Mouse (Mus musculus) midbrain, embryonic 15.5 days (tissue): ENCODE data around the gene Wars2. TPM values are rescaled to one million over a fixed set of nuclear protein-coding genes. Genes with fewer than 3 reads are reported as not detected.

Source experiments
- ATAC-seq: fragments of 200-750 bp; cut with Nextera tagmentation; replicated peaks from 2 replicates; pipeline ENCODE4 v1.8.0; 2017; ENCODE audit warnings: moderate TSS enrichment
- H3K27ac ChIP-seq: fragments of 300-500 bp; sonication (generic); 2 replicates; pipeline ENCODE4 v1.5.1; 2015; ENCODE audit warnings: mild to moderate bottlenecking, inconsistent platforms
- H3K27me3 ChIP-seq: fragments of 300-500 bp; sonication (generic); replicated peaks from 2 replicates; pipeline ENCODE4 v1.6.1; 2015; ENCODE audit warnings: inconsistent platforms
- H3K36me3 ChIP-seq: fragments of 300-500 bp; sonication (generic); replicated peaks from 2 replicates; pipeline ENCODE4 v1.6.1; 2015; ENCODE audit warnings: inconsistent platforms
- H3K4me1 ChIP-seq: fragments of 300-500 bp; sonication (generic); 2 replicates; pipeline ENCODE4 v1.6.1; 2015; ENCODE audit warnings: inconsistent platforms
- H3K4me2 ChIP-seq: fragments of 300-500 bp; sonication (generic); 2 replicates; pipeline ENCODE4 v1.6.1; 2015; ENCODE audit warnings: inconsistent platforms, mild to moderate bottlenecking, moderate library complexity
- H3K4me3 ChIP-seq: fragments of 300-500 bp; sonication (generic); 2 replicates; pipeline ENCODE4 v1.5.1; 2015; ENCODE audit warnings: mild to moderate bottlenecking, inconsistent platforms
- H3K9ac ChIP-seq: fragments of 300-500 bp; sonication (generic); 2 replicates; pipeline ENCODE4 v1.6.1; 2015; ENCODE audit warnings: mild to moderate bottlenecking, inconsistent platforms
- H3K9me3 ChIP-seq: fragments of 300-500 bp; sonication (generic); 2 replicates; pipeline ENCODE4 v1.6.1; 2016; ENCODE audit warnings: inconsistent platforms
- WGBS: fragments of 180-500 bp; shearing (Covaris S2); methylation state at CpG from one replicate; pipeline ENCODE4 v1.1.7; 2015; ENCODE audit warnings: mixed read lengths; 5-methylcytosine and 5-hydroxymethylcytosine counted together
- microRNA-seq: library from miRNA; unstranded; fragments of <30 nt; microRNA quantifications from one replicate; pipeline ENCODE4, GENCODE M21; 2016
- polyA plus RNA-seq: library from polyadenylated mRNA; unstranded; fragments of >200 nt; fragmentation: Nextera tagmentation; extraction: Ambion mirVana; gene quantifications from 2 replicates; pipeline ENCODE4 v1.2.1, GENCODE M21; 2015

Gene Wars2
- polyA plus RNA-seq, 1 experiment from 2014 or later: 5.6 TPM

DNA sequence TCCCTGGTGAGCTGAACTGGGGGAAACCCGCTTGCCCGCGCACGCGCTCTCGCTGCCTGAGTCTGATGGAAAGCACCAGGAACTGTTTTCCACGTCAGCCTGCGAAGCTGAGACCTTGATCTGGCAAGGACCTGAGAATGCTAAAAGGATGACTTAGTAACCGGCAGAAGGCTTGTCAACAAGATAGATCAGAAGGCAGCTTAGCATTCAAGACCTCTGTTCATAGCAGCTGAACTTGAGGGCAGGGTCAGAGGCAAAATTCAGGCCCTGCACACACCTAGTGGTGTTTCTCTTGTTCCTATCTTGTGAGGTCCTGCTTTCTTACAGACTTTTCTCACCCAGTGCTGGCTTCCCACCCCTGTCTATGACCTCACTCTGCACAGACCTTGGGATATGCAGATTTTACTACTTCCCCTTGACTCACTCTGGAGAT is 122.6 kb downstream of the Wars2 start:
- H3K4me2 ChIP-seq: no peak overlapping the region

DNA sequence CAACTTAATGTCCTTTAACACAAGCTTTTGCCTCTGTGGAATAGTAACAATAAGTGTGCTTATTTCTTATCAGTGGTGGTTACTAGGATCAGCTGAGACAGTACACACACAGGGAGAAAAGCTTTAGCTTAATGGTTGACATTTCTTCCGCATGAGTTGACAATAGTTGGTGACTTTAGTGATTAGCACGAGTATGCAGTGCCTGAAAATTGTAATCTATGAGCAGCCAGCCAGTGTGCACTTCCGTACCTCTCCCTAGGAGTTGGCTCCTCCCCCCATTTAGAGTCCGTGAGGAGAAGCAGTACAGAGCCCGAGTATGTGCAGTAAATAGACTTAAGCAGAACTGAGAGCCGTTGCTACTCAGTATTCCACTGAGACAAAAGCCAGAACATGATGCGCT is 123.8 kb downstream of the Wars2 start:
- H3K9me3 ChIP-seq: no peaks in the 10 kb centered on the region
- no peak overlapping the region for H3K4me2 ChIP-seq
- no peak for ATAC-seq
- no peaks in the 10 kb centered on the region for H3K36me3 ChIP-seq
- no peaks in the 10 kb centered on the region for H3K4me1 ChIP-seq
- no peak overlapping the region for H3K4me3 ChIP-seq
- H3K27ac ChIP-seq: no peak overlapping the region
- WGBS: 25% methylated on average over 7 of the region's 7 CpGs
- H3K27me3 ChIP-seq: peaks cover 69% of the 10 kb centered on the region
- H3K9ac ChIP-seq: no peak overlapping the region

More for the DNA sequence above, 122.6 kb downstream of the Wars2 start:
- Histone ChIP-seq H3K4me3 (no peak overlapping the region), H3K4me1 (no peaks in the 10 kb centered on the region), H3K9ac (no peak overlapping the region), H3K36me3 (no peaks in the 10 kb centered on the region), H3K9me3 (no peaks in the 10 kb centered on the region), H3K27me3 (peaks cover 81% of the 10 kb centered on the region), H3K27ac (no peak overlapping the region)
- ATAC-seq: no peak
- 16% methylated on average over 9 of the region's 9 CpGs for WGBS

DNA sequence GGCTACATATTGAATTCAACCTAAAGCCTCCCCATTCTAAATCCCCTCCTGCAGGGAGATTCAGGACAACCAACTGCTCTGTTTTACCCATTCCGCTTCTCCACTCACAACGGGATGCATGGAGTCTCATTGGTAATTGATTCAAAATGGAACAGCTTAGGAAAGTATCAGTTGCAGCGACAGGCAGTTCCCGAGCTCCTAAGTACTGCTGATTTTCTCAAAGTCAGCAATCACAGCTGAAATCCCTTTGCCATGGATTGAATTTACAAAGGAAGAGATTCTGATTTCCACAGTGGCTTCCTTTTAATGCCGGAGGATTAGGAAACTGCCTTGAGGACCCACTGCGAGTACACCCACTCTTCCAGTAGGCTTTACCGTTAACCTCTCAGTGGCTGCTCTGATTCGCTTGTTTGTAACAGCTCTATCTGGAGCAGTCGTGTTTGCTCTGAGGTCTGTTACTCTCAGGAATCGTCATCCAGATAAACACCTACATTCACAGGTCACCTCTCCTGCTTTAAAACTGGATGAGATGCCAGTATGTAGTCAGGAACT is 126.0 kb downstream of the Wars2 start:
- no peak overlapping the region for H3K4me2 ChIP-seq
- no peaks in the 10 kb centered on the region for H3K9me3 ChIP-seq
- no peaks in the 10 kb centered on the region for H3K4me1 ChIP-seq
- ATAC-seq: no peak
- H3K27me3 ChIP-seq: peaks cover 54% of the 10 kb centered on the region
- H3K36me3 ChIP-seq: no peaks in the 10 kb centered on the region
- H3K27ac ChIP-seq: no peak overlapping the region
- H3K9ac ChIP-seq: no peak overlapping the region
- WGBS: 29% methylated on average over 10 of the region's 10 CpGs
- no peak overlapping the region for H3K4me3 ChIP-seq

DNA sequence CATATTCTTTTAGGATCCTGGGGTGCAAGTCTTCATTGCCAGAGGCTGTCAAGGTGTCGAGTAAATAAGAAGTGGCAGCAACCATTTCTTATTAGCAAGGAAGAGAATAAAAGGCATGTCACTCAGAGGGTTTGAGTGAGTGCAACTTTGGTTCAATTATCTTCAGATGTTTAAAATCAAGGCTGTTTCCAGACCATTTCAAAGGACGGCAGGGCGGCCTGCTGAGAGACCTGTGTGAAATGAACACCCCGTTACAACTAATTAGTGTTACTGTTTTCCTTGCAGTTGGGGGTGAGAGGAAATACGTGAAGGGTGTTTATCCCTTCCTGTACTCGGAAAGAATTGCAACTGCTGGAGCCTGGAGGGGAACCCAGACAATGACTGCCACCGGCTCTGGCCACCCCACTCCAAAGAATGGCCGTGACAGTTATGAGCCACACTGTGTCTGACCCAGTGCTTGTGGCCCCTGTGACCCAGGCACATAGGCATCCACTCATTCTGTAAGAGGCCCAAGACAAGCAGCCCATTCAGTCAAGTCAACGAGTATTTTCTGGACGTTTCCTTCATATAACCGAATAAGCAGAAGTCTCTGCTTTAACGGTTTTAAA is 137.2 kb downstream of the Wars2 start:
- no peak; the same call in 1 of the 2 replicates for ATAC-seq
- no peak overlapping the region for H3K4me2 ChIP-seq
- H3K27me3 ChIP-seq: no peaks in the 10 kb centered on the region
- WGBS: 42% methylated on average over 12 of the region's 12 CpGs
- no peaks in the 10 kb centered on the region for H3K4me1 ChIP-seq
- no peak overlapping the region for H3K9ac ChIP-seq
- H3K4me3 ChIP-seq: no peak overlapping the region
- H3K9me3 ChIP-seq: no peaks in the 10 kb centered on the region
- no peak overlapping the region for H3K27ac ChIP-seq
- no peaks in the 10 kb centered on the region for H3K36me3 ChIP-seq

DNA sequence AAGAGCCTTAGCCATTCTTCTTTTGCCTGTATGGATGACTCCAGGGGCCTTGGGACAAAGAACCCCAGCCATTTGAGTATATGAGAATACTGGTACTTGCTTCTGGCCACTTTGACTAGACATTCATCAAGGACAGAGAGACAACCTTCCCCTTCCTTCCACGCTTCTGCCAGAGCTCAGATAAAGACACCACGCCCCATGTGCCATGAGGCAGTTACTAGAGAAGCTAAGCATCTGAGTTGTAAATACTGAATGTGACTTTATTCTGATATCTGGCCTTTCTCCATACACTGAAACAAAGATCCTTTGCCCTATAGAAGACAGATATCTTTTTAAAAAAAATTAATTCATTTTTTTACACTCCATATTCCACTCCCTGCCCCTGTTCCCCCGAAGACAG is 138.8 kb downstream of the Wars2 start:
- Histone ChIP-seq H3K27ac (no peak overlapping the region), H3K4me1 (no peaks in the 10 kb centered on the region), H3K9me3 (no peaks in the 10 kb centered on the region), H3K4me3 (no peak overlapping the region), H3K9ac (no peak overlapping the region), H3K27me3 (no peaks in the 10 kb centered on the region), H3K36me3 (no peaks in the 10 kb centered on the region), H3K4me2 (no peak overlapping the region)
- no peak for ATAC-seq
- WGBS: 92% methylated on average over 3 of the region's 3 CpGs

DNA sequence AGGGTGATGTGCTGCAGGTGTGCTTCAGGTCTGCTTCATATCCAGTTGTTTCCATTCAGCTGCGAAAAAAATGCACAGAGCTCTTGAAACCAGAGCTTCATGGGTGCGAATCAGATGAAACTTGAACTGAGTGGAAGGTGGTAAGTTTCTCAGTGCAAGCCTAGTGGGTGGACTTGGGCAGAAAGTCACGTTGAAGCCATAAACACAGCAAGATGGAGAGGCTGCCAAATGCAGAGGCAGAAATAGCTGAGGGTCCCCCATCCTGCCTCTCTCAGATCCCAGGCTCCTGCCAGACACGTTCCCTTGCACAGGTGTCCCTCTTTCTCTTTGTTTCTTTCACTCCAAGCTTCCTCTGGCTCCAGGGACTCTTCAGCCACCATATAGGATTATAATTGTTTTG is 140.6 kb downstream of the Wars2 start:
- Histone ChIP-seq H3K27ac (no peak overlapping the region), H3K9ac (no peak overlapping the region), H3K4me1 (no peaks in the 10 kb centered on the region), H3K9me3 (no peaks in the 10 kb centered on the region), H3K4me2 (no peak overlapping the region), H3K36me3 (no peaks in the 10 kb centered on the region), H3K27me3 (no peaks in the 10 kb centered on the region), H3K4me3 (no peak overlapping the region)
- ATAC-seq: no peak
- 76% methylated on average over 4 of the region's 4 CpGs for WGBS

DNA sequence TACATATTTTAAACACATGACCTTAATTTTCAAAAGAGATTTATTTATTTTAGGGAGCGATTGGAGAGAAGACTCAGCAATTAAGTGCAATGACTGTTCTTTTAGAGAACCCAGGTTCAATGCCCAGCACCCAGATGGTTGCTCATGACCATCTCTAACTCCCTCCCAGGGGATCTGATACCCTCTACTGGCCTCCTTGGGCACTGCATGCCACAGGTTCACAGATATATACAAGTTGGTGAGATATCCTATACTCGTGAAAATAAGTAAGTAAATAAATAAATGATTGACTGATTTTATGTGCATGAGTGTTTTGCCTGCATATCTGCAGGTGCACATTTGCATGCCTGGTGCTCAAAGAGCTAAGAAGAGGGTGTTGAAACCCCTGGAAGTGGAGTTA is 147.4 kb downstream of the Wars2 start:
- no peak overlapping the region for H3K4me2 ChIP-seq
- H3K4me1 ChIP-seq: 0 out of 2 replicates have a peak, but pooled peaks cover 5% of the 10 kb centered on the region
- 58% methylated on average over 2 of the region's 2 CpGs for WGBS
- H3K9me3 ChIP-seq: no peaks in the 10 kb centered on the region
- H3K27me3 ChIP-seq: no peaks in the 10 kb centered on the region
- H3K27ac ChIP-seq: no peak overlapping the region
- H3K36me3 ChIP-seq: no peaks in the 10 kb centered on the region
- ATAC-seq: no peak
- no peak overlapping the region for H3K9ac ChIP-seq
- H3K4me3 ChIP-seq: no peak overlapping the region

Small RNA genes within 50 kb of the gene (microRNA-seq; reads per million reads assigned to microRNA genes)
- gene Mir6481: not detected

Other genes starting within 250 kb of the Wars2 start
- 0.10 TPM in 1 of 2 replicates, not detected in the other for gene Hao2, start 247.8 kb upstream of the Wars2 start, polyA plus RNA-seq
- 0.61 and 0.69 TPM in 2 replicates for gene Tbx15, start 99.3 kb downstream of the Wars2 start, polyA plus RNA-seq